Mouse (Mus musculus): ENCODE measurements around the gene P2rx6.

The P2rx6 gene

DNA sequence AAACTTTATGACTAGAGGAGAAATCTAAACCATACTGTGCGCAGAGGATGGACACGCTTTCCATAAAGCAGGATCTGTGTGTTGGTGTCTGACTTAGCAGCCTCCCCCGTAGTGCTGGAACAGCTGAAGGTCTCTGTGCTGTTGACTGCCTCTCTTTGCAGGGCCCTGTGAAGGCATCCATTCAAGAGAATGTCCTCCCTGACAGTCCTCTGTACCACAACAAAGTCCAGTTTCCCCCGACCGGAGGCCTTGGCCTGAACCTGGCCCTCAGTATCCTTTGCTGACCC, 64.5 kb downstream of the P2rx6 start:
- DNase-seq (ENCODE audit: low read depth, low spot score) = no peak

Data from brain, adult 2 months (tissue).